Mouse (Mus musculus) inflammation-experienced regulatory T-cells, adult 6 months (primary cell): ENCODE results near the gene Tefm. TPM values are rescaled to one million over a fixed set of nuclear protein-coding genes. Genes with fewer than 3 reads are reported as not detected.
A peak's percentile ranks its signal among the peaks of the same experiment; 100 is the strongest.

Experiments used
- ATAC-seq: one replicate; pipeline ENCODE4 v1.8.0; 2017
- polyA plus RNA-seq, 3 experiments: library from polyadenylated mRNA; unstranded; fragments of 100-300 nt; shearing (Covaris generic); gene quantifications; one replicate each; pipeline ENCODE4 v1.2.1; 2017

Gene Tefm
- polyA plus RNA-seq, 3 experiments from 2014 or later = 18.9 to 34.9 (median 32.5) TPM

DNA sequence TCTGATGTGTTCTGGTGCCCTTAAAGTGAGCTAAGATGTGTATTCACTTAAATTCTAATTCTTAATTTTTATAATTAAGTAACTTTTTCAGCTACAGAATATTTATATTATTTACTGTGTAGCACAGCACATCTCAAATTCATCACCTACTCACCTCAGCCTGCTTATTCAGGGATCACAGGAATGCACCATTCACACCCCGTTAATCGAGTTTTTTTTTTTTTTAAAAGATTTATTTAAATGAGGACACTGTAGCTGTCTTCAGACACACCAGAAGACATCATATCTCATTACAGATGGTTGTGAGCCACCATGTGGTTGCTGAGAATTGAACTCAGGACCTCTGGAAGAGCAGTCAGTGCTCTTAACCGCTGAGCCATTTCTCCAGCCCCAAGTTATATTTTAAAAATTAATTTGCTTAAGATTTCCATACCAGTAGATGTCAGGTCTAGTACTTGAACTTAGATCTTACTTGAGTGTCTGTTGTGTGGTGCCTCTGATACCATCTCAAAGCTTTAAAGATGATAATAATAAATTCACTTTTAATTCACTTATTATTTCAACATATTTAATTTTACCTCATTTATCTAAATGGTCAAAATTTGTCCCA, 51.3 kb downstream of the Tefm start:
- ATAC-seq = no peak

DNA sequence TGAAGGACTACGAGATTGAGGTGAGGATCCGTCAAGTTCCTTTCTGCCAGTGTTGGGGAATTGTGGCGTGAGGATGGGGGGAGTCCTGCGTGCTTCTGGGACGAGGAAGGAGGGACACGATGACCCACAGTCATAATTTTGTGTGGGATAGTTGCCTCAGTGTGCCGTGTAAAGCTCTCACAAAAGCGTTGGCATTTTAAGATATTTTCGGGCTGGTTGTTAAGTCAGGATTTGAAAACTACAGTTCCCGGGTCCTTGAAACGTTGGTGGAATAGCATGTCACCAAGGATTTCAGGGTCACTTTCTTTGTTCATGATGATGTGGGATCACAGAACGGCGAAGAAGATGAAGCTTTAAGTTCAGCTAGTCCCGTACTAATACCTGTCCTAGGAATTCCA, 52.2 kb downstream of the Tefm start:
- ATAC-seq = no peak

DNA sequence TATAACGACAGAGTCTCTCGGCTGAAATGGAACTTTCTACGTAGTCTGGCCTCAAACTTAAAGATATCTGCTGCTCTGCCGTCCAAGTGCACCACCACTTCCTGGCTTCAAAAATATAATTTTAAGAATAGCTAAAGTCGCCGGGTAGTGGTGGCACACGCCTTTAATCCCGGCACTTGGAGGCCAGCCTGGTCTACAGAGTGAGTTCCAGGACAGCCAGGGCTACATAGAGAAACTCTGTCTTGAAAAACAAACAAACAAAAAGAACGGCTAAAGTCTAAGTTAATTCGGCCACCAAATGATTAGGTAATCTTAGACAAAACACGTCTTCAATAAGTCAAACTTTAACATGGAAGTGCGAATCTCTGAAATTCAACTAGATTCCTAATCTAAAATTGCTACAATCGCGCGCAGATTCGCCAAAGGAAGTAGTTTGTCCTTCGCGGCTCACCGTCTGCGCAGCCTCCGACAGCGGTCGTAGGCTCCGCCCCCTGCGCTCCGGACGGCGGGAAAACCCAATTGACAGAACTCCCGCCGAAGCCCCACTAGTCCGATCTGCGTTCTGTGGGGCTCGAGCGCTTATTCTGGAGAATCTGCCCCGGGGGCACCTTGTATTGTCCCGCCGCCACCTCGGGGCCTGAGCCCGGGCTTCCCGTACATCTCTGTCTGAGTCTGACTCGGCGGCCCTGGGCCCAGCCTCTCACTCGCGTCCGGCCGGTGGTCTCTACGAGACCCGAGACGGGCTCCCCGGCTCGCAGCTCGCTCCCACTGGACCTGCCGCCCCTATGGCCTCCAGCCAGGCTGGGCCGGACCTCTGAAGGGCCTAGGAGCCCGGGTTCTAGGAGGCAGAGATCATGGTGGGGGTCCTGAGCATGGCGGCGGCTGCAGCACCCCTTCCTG, 52.8 kb downstream of the Tefm start, which contains the start of gene Atad5:
Gene Atad5 (plus strand): TSS at position 484 of the 900 bp plus-strand sequence.
- ATAC-seq = peak; percentile 73

DNA sequence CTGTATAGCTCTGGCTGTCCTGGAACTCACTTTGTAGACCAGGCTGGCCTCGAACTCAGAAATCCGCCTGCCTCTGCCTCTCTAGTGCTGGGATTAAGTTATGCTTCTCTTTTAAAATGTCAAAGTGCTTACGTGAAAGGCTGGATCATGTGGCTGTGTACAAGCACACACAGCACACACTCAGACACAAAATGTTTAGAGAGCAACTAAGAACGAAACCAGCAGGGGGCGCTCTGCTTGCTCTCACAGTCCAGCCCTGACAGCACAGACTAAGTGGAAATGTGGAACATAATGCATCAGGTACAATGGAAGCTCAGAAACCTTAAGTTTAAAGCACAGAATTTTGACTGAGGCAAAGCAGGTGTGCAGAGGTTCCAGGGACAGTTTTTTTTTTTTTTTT, 55.1 kb downstream of the Tefm start:
- peak; percentile 82 for ATAC-seq

Other genes starting within 250 kb of the Tefm start
- 10 to 100 TPM; 38.7 to 52.0 (median 40.7) TPM for gene Utp6, start 179.8 kb downstream of the Tefm start, polyA plus RNA-seq
- 10 to 100 TPM; 34.6 to 40.3 (median 37.6) TPM for gene Suz12, start 149.1 kb downstream of the Tefm start, polyA plus RNA-seq
- 100 to 1,000 TPM in 2 of 3 experiments, 10 to 100 TPM in 1; 98.6 to 123 (median 113) TPM for gene Crlf3, start 61.2 kb downstream of the Tefm start, polyA plus RNA-seq
- gene Atad5, start 52.8 kb downstream of the Tefm start, polyA plus RNA-seq = 1 to 10 TPM; 2.6 to 8.1 (median 3.1) TPM
- gene Adap2, start 11.9 kb upstream of the Tefm start, polyA plus RNA-seq = under 1 TPM in 1 of 3 experiments, not detected in 2; 0.47 TPM
- 10 to 100 TPM; 10.2 to 12.1 (median 11.1) TPM for gene Rnf135, start 41.7 kb upstream of the Tefm start, polyA plus RNA-seq
- 10 to 100 TPM; 20.6 to 30.8 (median 29.8) TPM for gene Rhot1, start 66.8 kb upstream of the Tefm start, polyA plus RNA-seq
- gene Rhbdl3, start 158.7 kb upstream of the Tefm start, polyA plus RNA-seq = under 1 TPM; 0.40 to 0.78 (median 0.44) TPM
- 10 to 100 TPM; 13.5 to 15.2 (median 13.6) TPM for gene 5730455P16Rik, start 235.9 kb upstream of the Tefm start, polyA plus RNA-seq
- gene Zfp207, start 241.1 kb upstream of the Tefm start, polyA plus RNA-seq = 100 to 1,000 TPM; 288 to 361 (median 313) TPM